Mouse (Mus musculus) limb, embryonic 11.5 days (tissue): ENCODE measurements around the gene Dgcr8. TPM values are rescaled to one million over a fixed set of nuclear protein-coding genes. Genes with fewer than 3 reads are reported as not detected.

Source experiments
- ATAC-seq: fragments of 200-750 bp; cut with Nextera tagmentation; 2 replicates; pipeline ENCODE4 v1.8.0; 2017; ENCODE audit warnings: low read depth; ENCODE audit not compliant: insufficient number of reproducible peaks, low FRiP score, low TSS enrichment
- DNase-seq: peaks from one replicate; pipeline ENCODE4 v3.0.0-alpha.2; 2015; ENCODE audit warnings: low spot score
- H3K27ac ChIP-seq: fragments of 300-500 bp; sonication (generic); replicated peaks from 2 replicates; pipeline ENCODE4 v1.5.1; 2014; ENCODE audit warnings: low read depth, mild to moderate bottlenecking, low read length
- H3K27me3 ChIP-seq: fragments of 300-500 bp; sonication (generic); 2 replicates; pipeline ENCODE4 v1.6.1; 2014; ENCODE audit warnings: mild to moderate bottlenecking, low read length, mixed read lengths; ENCODE audit not compliant: control insufficient read depth, insufficient read depth
- H3K36me3 ChIP-seq: fragments of 300-500 bp; sonication (generic); 2 replicates; pipeline ENCODE4 v1.6.1; 2014; ENCODE audit warnings: mild to moderate bottlenecking, low read length, moderate library complexity, mixed read lengths; ENCODE audit not compliant: control insufficient read depth, insufficient read depth
- H3K4me1 ChIP-seq: fragments of 300-500 bp; sonication (generic); 2 replicates; pipeline ENCODE4 v1.6.1; 2014; ENCODE audit warnings: low read length, mixed read lengths; ENCODE audit not compliant: control insufficient read depth, insufficient read depth
- H3K4me2 ChIP-seq: fragments of 300-500 bp; sonication (generic); 2 replicates; pipeline ENCODE4 v1.6.1; 2014; ENCODE audit warnings: low read depth, mild to moderate bottlenecking, moderate library complexity; ENCODE audit not compliant: severe bottlenecking
- H3K4me3 ChIP-seq: fragments of 300-500 bp; sonication (generic); 2 replicates; pipeline ENCODE4 v1.5.1; 2014; ENCODE audit warnings: low read depth, low read length
- H3K9ac ChIP-seq: fragments of 300-500 bp; sonication (generic); 2 replicates; pipeline ENCODE4 v1.6.1; 2014; ENCODE audit warnings: mild to moderate bottlenecking, low read length
- H3K9me3 ChIP-seq: fragments of 300-500 bp; sonication (generic); 2 replicates; pipeline ENCODE4 v1.6.1; 2016; ENCODE audit warnings: low read length; ENCODE audit not compliant: control insufficient read depth
- WGBS: fragments of 180-500 bp; shearing (Covaris S2); extraction: QIAGEN DNeasy Blood & Tissue Kit; methylation state at CpG from one replicate; pipeline ENCODE4 v1.1.7; 2014; 5-methylcytosine and 5-hydroxymethylcytosine counted together
- polyA plus RNA-seq: library from polyadenylated mRNA; unstranded; fragments of >200 nt; fragmentation: Nextera tagmentation; extraction: Ambion mirVana; gene quantifications from 2 replicates; pipeline ENCODE4 v1.2.1, GENCODE M21; 2014

The Dgcr8 gene
- polyA plus RNA-seq, 1 experiment from 2014 or later = 42.7 TPM

DNA sequence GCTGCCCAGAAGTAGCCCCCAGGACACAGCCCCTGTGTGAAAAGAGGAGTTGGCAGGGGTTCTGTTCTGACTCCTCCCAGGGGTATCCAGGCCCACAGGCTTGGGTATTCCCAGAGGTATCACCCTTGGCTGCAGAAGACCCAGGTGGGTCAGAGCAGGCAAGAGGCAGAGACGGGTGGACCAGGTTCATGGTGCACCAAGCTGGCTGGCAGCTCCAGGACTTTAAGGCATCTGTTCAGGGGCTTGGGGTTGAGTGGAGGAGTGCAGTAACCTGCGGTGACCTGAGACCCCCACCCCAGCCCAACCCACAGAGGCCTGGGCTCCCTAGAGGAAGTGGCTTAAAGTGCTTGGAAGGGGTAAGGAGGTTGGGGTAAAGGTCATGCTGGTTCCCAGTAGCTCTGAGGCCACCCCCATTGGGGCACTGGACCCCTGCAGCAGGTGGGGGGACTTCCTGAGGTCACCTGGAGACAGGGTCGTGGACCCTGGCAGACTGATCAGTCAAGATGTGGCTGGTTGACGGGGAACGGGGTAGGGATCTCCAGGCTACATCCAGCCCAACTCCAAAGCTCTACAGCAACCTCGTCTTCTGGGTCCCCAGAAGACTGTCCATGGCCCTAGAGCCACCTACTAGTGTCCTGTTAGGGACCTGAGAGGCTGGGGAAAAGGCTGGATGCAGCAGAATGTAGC is 68.0 kb downstream of the Dgcr8 start:
- DNase-seq = no peak
- H3K9ac ChIP-seq = no peak overlapping the region
- H3K27me3 ChIP-seq = no peaks in the 10 kb centered on the region
- H3K4me1 ChIP-seq = peaks cover 9% of the 10 kb centered on the region
- no peak overlapping the region for H3K27ac ChIP-seq
- no peak overlapping the region for H3K4me3 ChIP-seq
- ATAC-seq = no peak
- H3K36me3 ChIP-seq = peaks cover 16% of the 10 kb centered on the region
- H3K4me2 ChIP-seq = no peak overlapping the region
- 83% methylated on average over 6 of the region's 6 CpGs for WGBS
- H3K9me3 ChIP-seq = no peaks in the 10 kb centered on the region

DNA sequence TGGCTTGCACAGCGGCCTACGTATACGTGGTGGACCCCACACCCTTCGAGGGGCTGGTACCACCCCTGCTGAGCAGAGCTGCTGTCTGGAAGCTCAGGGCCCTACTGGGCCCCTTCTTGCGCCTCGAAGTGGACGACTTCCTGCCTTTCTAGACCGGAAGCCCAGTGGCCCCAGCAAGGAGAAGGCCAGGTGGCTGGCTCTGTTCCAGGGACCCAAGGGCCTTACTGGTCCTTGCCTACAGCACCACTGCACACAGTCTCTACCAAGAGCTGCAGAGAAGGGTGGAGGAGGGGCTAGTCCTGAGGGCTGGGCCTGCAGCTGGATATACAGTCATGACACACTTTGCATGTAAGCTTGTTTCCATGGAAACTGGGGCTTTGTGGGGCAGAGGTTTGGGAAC is 69.0 kb downstream of the Dgcr8 start:
- Histone ChIP-seq H3K4me3 (no peak overlapping the region), H3K4me2 (no peak overlapping the region), H3K9ac (peak overlapping the region; percentile 30; the same call in 1 of the 2 replicates), H3K4me1 (peaks cover 9% of the 10 kb centered on the region), H3K27me3 (no peaks in the 10 kb centered on the region), H3K9me3 (no peaks in the 10 kb centered on the region), H3K27ac (peak overlapping the region; percentile 62; the same call in 1 of the 2 replicates), H3K36me3 (peaks cover 14% of the 10 kb centered on the region)
- DNase-seq = no peak
- 59% methylated on average over 8 of the region's 8 CpGs for WGBS
- ATAC-seq = peak; percentile 75

DNA sequence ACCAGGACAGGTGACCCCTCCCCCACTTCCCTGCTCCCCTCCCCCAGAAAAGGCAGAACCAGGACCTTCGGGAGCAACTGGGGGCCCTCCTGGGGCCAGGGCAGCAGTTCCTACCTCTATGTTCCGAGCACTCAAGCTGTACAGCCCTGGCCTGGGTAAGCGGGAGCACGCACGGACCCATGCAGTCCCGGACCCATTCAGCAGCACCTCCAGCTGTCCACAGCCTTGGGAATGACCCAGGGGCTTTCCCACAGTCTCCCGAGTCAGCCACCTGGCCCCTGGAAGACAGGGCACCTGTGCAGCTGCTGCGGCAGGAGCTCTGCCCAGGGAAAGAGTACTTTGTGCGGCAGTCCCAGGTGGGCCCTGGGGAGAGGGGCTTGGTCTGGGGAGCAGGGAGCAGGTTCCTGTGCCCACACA is 70.5 kb downstream of the Dgcr8 start:
- H3K4me1 ChIP-seq = peaks cover 15% of the 10 kb centered on the region
- no peaks in the 10 kb centered on the region for H3K9me3 ChIP-seq
- H3K4me2 ChIP-seq = no peak overlapping the region
- no peak overlapping the region for H3K27ac ChIP-seq
- DNase-seq = no peak
- WGBS = 70% methylated on average over 9 of the region's 9 CpGs
- H3K9ac ChIP-seq = no peak overlapping the region
- H3K36me3 ChIP-seq = peaks cover 5% of the 10 kb centered on the region
- ATAC-seq = no peak
- no peaks in the 10 kb centered on the region for H3K27me3 ChIP-seq
- H3K4me3 ChIP-seq = no peak overlapping the region

DNA sequence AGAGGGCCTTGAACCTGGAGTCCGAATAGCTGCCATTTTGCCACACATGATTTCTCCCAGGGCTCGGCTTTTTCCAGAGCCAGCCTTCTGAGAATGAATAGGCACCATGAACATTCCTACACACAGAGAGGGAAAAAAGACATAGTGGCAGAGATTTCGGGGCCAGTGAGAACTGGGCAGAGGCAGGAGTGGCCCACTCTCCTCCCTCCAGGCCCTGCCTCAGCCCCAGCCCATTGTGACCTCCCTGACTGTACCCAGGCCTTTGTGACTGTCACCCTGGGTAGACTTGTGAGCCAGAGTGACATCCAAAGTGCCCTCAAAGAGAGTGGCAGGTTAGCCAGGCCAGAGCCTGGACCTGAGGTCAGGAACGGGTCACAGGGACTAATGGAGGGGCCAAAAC is 71.5 kb downstream of the Dgcr8 start, which contains the start of gene Ccdc188:
Gene Ccdc188 (plus strand): TSS at position 301 of the 400 bp plus-strand sequence.
- ATAC-seq (no peak), DNase-seq (no peak)
- Histone ChIP-seq H3K9ac (no peak within 1 kb of the TSS), H3K9me3 (no peaks in the 10 kb centered on the region), H3K36me3 (peaks cover 4% of the 10 kb centered on the region), H3K27me3 (no peaks in the 10 kb centered on the region), H3K4me3 (no peak within 1 kb of the TSS), H3K4me2 (no peak within 1 kb of the TSS), H3K4me1 (peaks cover 21% of the 10 kb centered on the region), H3K27ac (no peak within 1 kb of the TSS)
- 85% methylated on average over 4 of the region's 4 CpGs for WGBS

DNA sequence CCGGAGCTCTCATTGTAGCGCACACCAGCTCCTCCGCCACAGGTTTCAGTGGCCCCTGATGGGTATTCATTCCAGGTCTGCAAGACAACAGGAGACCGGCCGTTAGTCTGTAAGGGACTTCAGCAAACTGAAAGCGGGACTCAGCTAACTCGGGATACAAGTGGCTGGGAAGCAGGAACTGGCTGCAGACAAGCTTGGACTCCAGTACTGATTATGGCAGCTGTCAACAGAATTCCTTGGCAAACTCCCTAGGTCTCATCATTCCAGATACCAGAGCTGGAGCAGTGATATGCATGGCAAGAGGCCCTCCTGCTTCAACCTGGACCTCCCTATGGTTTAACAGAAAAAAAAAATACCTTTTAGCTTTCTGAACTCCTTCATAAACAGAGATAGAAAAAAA is 74.2 kb downstream of the Dgcr8 start:
- H3K4me3 ChIP-seq = no peak overlapping the region
- H3K4me2 ChIP-seq = no peak overlapping the region
- peaks cover under 1% of the 10 kb centered on the region; the same call in 1 of the 2 replicates for H3K27me3 ChIP-seq
- WGBS = 87% methylated on average over 7 of the region's 7 CpGs
- peaks cover 16% of the 10 kb centered on the region for H3K4me1 ChIP-seq
- H3K27ac ChIP-seq = no peak overlapping the region
- ATAC-seq (no peak), DNase-seq (no peak)
- no peaks in the 10 kb centered on the region for H3K36me3 ChIP-seq
- no peak overlapping the region for H3K9ac ChIP-seq
- H3K9me3 ChIP-seq = no peaks in the 10 kb centered on the region

DNA sequence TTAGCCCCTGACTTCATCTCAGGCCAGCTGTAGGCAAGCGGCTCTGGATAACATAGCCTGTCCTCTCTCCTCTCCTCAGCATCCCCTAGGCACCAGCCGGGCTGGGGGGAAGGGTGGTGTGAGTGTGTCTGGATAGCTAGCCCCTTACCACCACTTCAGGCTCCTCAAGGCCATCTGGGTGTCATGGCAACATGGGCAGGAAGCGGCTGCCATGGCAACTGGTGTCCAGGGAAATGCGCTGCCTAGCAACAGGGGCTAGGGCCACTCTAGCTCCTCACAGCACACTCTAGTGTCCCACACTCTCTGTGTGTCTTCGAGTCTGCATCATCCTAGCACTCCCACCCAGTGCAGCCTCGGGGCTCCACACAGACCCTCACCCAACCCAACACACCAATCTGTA is 75.4 kb downstream of the Dgcr8 start:
- Histone ChIP-seq H3K9ac (no peak overlapping the region), H3K4me3 (no peak overlapping the region), H3K4me1 (peaks cover 12% of the 10 kb centered on the region), H3K9me3 (no peaks in the 10 kb centered on the region), H3K27me3 (peaks cover 2% of the 10 kb centered on the region; the same call in 1 of the 2 replicates), H3K4me2 (no peak overlapping the region), H3K27ac (no peak overlapping the region), H3K36me3 (no peaks in the 10 kb centered on the region)
- 52% methylated on average over 6 of the region's 6 CpGs for WGBS
- ATAC-seq = peak; percentile 71
- DNase-seq = peak; percentile 84

DNA sequence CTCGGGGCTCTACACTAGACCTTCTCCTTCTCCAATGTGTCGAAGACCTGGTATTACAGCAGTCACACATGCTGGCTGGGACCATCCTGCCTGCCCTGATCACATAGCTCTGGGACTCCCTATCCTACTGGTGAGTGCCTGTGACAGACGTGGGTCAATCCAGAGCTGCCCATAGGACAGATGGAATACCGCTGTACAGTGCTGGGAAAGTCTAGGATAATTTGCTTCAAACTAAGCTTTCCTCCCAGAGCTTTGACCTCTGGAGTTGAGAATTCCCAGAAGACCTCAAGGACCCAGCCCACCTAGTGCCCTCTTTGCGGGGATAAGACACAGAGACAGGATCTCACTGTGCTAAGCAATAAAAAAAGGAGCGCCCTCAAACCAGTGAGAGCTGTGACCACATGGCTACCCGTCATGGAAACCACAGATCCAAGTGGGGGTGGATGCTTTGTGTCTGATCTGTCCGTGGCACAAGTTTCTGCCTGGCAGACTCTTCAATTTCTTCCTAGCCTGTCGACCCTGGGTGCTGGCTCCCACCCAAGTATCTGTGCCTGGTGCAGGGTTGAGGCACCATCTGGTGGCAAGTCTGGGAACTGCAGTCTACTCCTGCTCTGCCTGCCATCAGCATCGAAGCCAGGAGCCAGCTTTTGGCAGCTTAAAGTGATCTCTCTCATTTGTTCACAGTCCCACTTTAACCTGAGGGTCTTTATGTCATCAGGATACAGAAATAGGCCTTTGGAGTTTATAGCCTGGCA is 77.5 kb downstream of the Dgcr8 start:
- H3K4me3 ChIP-seq = no peak overlapping the region
- WGBS = 46% methylated on average over 10 of the region's 10 CpGs
- H3K9ac ChIP-seq = no peak overlapping the region
- H3K27me3 ChIP-seq = peaks cover 2% of the 10 kb centered on the region; the same call in 1 of the 2 replicates
- peaks cover 12% of the 10 kb centered on the region for H3K4me1 ChIP-seq
- no peaks in the 10 kb centered on the region for H3K36me3 ChIP-seq
- ATAC-seq (peak; percentile 19; the same call in 1 of the 2 replicates), DNase-seq (peak; percentile 96)
- H3K27ac ChIP-seq = no peak overlapping the region
- H3K4me2 ChIP-seq = no peak overlapping the region
- H3K9me3 ChIP-seq = no peaks in the 10 kb centered on the region

DNA sequence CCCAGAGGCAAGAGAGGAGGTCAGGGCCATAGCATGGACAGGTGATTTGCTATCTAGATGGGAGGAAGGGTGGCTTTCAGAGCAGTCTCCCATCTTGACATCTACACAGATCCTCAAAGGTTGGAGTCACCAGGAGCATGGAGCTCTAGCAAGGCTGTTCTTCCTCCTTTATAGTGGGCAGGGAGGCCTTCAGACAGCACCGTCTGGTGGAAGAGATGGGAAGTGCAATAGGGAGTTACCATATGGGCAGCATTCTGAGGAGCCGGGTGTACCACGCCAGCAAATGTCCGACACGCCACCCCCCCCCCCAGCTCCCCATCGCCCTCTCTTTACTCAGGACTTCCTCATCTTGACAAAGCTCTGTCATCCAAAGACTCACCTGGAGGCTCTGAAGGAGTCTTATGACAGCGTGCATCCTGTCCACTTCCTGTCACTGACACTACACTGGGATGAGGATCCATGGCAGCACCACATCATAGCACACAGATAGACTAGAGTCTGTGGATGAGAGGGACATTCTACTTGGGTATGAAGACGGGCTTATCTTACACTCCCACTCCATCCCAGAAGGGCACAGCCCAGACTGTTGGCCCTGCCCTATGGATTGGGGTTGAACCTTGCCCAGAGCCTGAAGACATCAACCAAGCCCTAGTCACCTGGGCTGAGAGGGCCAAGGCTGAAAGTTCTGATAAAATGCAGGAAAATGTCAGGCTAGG is 78.2 kb downstream of the Dgcr8 start:
- ATAC-seq = no peak

More for the DNA sequence above, 78.2 kb downstream of the Dgcr8 start:
- no peaks in the 10 kb centered on the region for H3K36me3 ChIP-seq
- H3K4me3 ChIP-seq = no peak overlapping the region
- WGBS = 25% methylated on average over 8 of the region's 8 CpGs
- peak; percentile 85 for DNase-seq
- H3K27ac ChIP-seq = no peak overlapping the region
- peaks cover 12% of the 10 kb centered on the region for H3K4me1 ChIP-seq
- no peak overlapping the region for H3K4me2 ChIP-seq
- no peak overlapping the region for H3K9ac ChIP-seq
- no peaks in the 10 kb centered on the region for H3K9me3 ChIP-seq
- H3K27me3 ChIP-seq = peaks cover 2% of the 10 kb centered on the region; the same call in 1 of the 2 replicates
